Mouse (Mus musculus) liver, embryonic 14.5 days (tissue): ENCODE data around the gene Dmwd. TPM values are rescaled to one million over a fixed set of nuclear protein-coding genes. Genes with fewer than 3 reads are reported as not detected.

Experiments
- ATAC-seq: fragments of 200-750 bp; cut with Nextera tagmentation; 2 replicates; pipeline ENCODE4 v1.8.0; 2017; ENCODE audit warnings: moderate number of reproducible peaks, mild to moderate bottlenecking, moderate library complexity; ENCODE audit not compliant: insufficient read depth
- DNase-seq, 3 experiments: peaks; one replicate each; pipeline ENCODE4 v3.0.0-alpha.2; 2012 to 2013; ENCODE audit warnings: low read depth in 3 of 3, low spot score in 3 of 3
- H3K27ac ChIP-seq: fragments of 300-500 bp; sonication (generic); 2 replicates; pipeline ENCODE4 v1.5.1; 2014; ENCODE audit warnings: moderate library complexity, mild to moderate bottlenecking, control low read depth, inconsistent platforms
- H3K27me3 ChIP-seq: fragments of 300-500 bp; sonication (generic); 2 replicates; pipeline ENCODE4 v1.6.1; 2014; ENCODE audit warnings: mild to moderate bottlenecking, low read length, moderate library complexity; ENCODE audit not compliant: control insufficient read depth, insufficient read depth
- H3K36me3 ChIP-seq: fragments of 300-500 bp; sonication (generic); replicated peaks from 2 replicates; pipeline ENCODE4 v1.6.1; 2014; ENCODE audit warnings: low read depth; ENCODE audit not compliant: control insufficient read depth, insufficient read depth
- H3K4me1 ChIP-seq, 2 experiments: fragments of 200-500 bp in 1 of 2; fragments of 300-500 bp in 1 of 2; sonication (generic) in 1 of 2; replicated peaks; 2 replicates each; pipeline ENCODE4 v1.6.1; 2012 to 2014; ENCODE audit warnings: antibody characterized with exemption in 1 of 2, inconsistent platforms in 1 of 2, low read length in 1 of 2; ENCODE audit not compliant: control insufficient read depth in 2 of 2, insufficient read depth in 2 of 2
- H3K4me2 ChIP-seq: fragments of 300-500 bp; sonication (generic); 2 replicates; pipeline ENCODE4 v1.6.1; 2014; ENCODE audit warnings: low read depth, mild to moderate bottlenecking, control low read depth, moderate library complexity
- H3K4me3 ChIP-seq, 2 experiments: fragments of 200-500 bp in 1 of 2; fragments of 300-500 bp in 1 of 2; sonication (generic) in 1 of 2; 2 replicates each; pipeline ENCODE4 v1.5.1; 2012 to 2014; ENCODE audit warnings: low read depth in 2 of 2, low read length in 2 of 2, mild to moderate bottlenecking in 2 of 2, control low read depth in 1 of 2, inconsistent platforms in 1 of 2, moderate library complexity in 1 of 2; ENCODE audit not compliant: insufficient read depth in 1 of 2
- H3K9ac ChIP-seq: fragments of 300-500 bp; sonication (generic); replicated peaks from 2 replicates; pipeline ENCODE4 v1.6.1; 2014; ENCODE audit warnings: mild to moderate bottlenecking, control low read depth, moderate library complexity
- H3K9me3 ChIP-seq: fragments of 300-500 bp; sonication (generic); 2 replicates; pipeline ENCODE4 v1.6.1; 2016; ENCODE audit warnings: low read length, mixed read lengths; ENCODE audit not compliant: control insufficient read depth
- CTCF ChIP-seq: IDR thresholded peaks from 2 replicates; pipeline ENCODE4 v1.5.1; 2016; ENCODE audit warnings: antibody characterized with exemption, low read depth, control low read depth
- EP300 ChIP-seq: IDR thresholded peaks from 2 replicates; pipeline ENCODE4 v1.6.1; 2016; ENCODE audit warnings: antibody characterized with exemption, low read depth
- WGBS: fragments of 180-500 bp; shearing (Covaris S2); extraction: QIAGEN DNeasy Blood & Tissue Kit; methylation state at CpG from one replicate; pipeline ENCODE4 v1.1.7; 2014; ENCODE audit not compliant: insufficient replicate concordance; 5-methylcytosine and 5-hydroxymethylcytosine counted together
- polyA plus RNA-seq, 2 experiments: library from polyadenylated mRNA; depleted of rRNA in 1 of 2; stranded (reverse) in 1 of 2; unstranded in 1 of 2; fragments of >200 nt; fragmentation: Nextera tagmentation in 1 of 2; extraction: Ambion mirVana in 1 of 2; gene quantifications; 2 replicates each; pipeline versions ENCODE4 v1.2.1 to v1.2.3; 2012 to 2014

The Dmwd gene
- polyA plus RNA-seq, 2 experiments = 3.5 to 18.1 TPM

GRCm38 (mm10) chr7:19093174-19093521 lies 17.1 kb downstream of the Dmwd start:
- Histone ChIP-seq H3K4me1 (peaks cover 0 to 13% of the 10 kb centered on the region in 2 experiments; a peak in 3 of 4 replicates), H3K36me3 (no peaks in the 10 kb centered on the region), H3K4me2 (peak overlapping the region; percentile 95), H3K9me3 (no peaks in the 10 kb centered on the region), H3K27ac (no peak overlapping the region), H3K4me3 (peak overlapping the region; percentile 64 to 68), H3K9ac (no peak overlapping the region; the same call in 1 of the 2 replicates), H3K27me3 (peaks cover 49% of the 10 kb centered on the region)
- DNase-seq (peak; percentile 56 to 66 (median 59)), ATAC-seq (peak; percentile 69)
- 0% methylated on average over 15 of the region's 15 CpGs for whole genome bisulfite sequencing
- peak; percentile 95 for TF ChIP-seq CTCF
- no peak for TF ChIP-seq EP300

GRCm38 (mm10) chr7:19093537-19094385 lies 17.7 kb downstream of the Dmwd start:
- peaks cover 49% of the 10 kb centered on the region for H3K27me3 ChIP-seq
- H3K27ac ChIP-seq = peak overlapping the region; percentile 50
- DNase-seq = peak; percentile 82 to 88 (median 83)
- H3K4me2 ChIP-seq = peak overlapping the region; percentile 95
- peak; percentile 80 for ATAC-seq
- peak overlapping the region; percentile 59 for H3K9ac ChIP-seq
- peak overlapping the region; percentile 64 to 68 for H3K4me3 ChIP-seq
- H3K9me3 ChIP-seq = no peaks in the 10 kb centered on the region
- WGBS = 1% methylated on average over 45 of the region's 45 CpGs
- H3K4me1 ChIP-seq = peaks cover 0 to 13% of the 10 kb centered on the region in 2 experiments; a peak in 3 of 4 replicates
- peak; percentile 20; the same call in 1 of the 2 replicates for TF ChIP-seq EP300
- no peak for TF ChIP-seq CTCF
- H3K36me3 ChIP-seq = no peaks in the 10 kb centered on the region

DNA sequence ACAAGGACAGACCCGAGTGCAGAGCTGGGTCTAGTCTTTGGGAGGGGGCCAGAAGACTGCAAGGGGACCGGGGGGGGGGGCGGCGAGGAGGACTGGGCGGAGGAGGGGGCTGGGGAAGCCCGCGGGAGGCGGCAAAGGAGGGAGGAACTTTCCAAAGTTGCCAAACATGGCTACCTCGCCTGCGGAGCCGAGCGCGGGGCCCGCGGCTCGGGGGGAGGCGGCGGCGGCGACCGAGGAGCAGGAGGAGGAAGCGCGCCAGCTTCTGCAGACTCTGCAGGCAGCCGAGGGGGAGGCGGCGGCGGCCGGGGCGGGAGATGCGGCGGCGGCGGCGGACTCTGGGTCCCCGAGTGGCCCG lies 18.4 kb downstream of the Dmwd start, which contains the start of gene Six5:
Six5 (plus strand) TSS at position 124 of the 355 bp plus-strand sequence.
- peaks cover 0 to 13% of the 10 kb centered on the region in 2 experiments; a peak in 3 of 4 replicates for H3K4me1 ChIP-seq
- TF ChIP-seq EP300 = no peak
- no peak for TF ChIP-seq CTCF
- peaks cover 49% of the 10 kb centered on the region for H3K27me3 ChIP-seq
- peak within 1 kb of the TSS; percentile 59 for H3K9ac ChIP-seq
- WGBS = under 1% methylated on average over 23 of the region's 36 CpGs
- H3K9me3 ChIP-seq = no peaks in the 10 kb centered on the region
- no peak for ATAC-seq
- peak within 1 kb of the TSS; percentile 50 for H3K27ac ChIP-seq
- no peaks in the 10 kb centered on the region for H3K36me3 ChIP-seq
- peak within 1 kb of the TSS; percentile 95 for H3K4me2 ChIP-seq
- DNase-seq = no peak
- H3K4me3 ChIP-seq = peak within 1 kb of the TSS; percentile 64 to 68

- Histone ChIP-seq H3K4me2 (peak overlapping the region; percentile 95), H3K4me3 (peak overlapping the region; percentile 64 to 68), H3K4me1 (peaks cover 0 to 13% of the 10 kb centered on the region in 2 experiments; a peak in 3 of 4 replicates), H3K36me3 (no peaks in the 10 kb centered on the region), H3K27ac (peak overlapping the region; percentile 50; the same call in 1 of the 2 replicates), H3K27me3 (peaks cover 49% of the 10 kb centered on the region), H3K9ac (peak overlapping the region; percentile 59), H3K9me3 (no peaks in the 10 kb centered on the region)
- no peak for TF ChIP-seq CTCF
- no peak for TF ChIP-seq EP300
- under 1% methylated on average over 74 of the region's 87 CpGs for WGBS
- no peak for ATAC-seq
- no peak for DNase-seq
Measured at GRCm38 (mm10) chr7:19094826-19095750, 19.1 kb downstream of the Dmwd start.
